Mouse (Mus musculus): Measurements from ENCODE around the gene Gtf2f2.

GRCm38 (mm10) chr14:76005011-76005410, 5.7 kb downstream of the Gtf2f2 start:
- no peak for TF ChIP-seq CTCF (IDR thresholded peaks at IDR 0.05; ENCODE audit: control insufficient read depth, insufficient read depth, low read length)
- TF ChIP-seq POLR2A (IDR thresholded peaks at IDR 0.05; ENCODE audit: borderline replicate concordance, control insufficient read depth, low read depth, low read length): no peak
